Mouse (Mus musculus) liver, embryonic 14.5 days (tissue): Measurements from ENCODE around the gene Trem3.

Source experiments
- CTCF ChIP-seq: IDR thresholded peaks from 2 replicates; pipeline ENCODE4 v1.5.1; 2016; ENCODE audit warnings: antibody characterized with exemption, low read depth, control low read depth
- EP300 ChIP-seq: IDR thresholded peaks from 2 replicates; pipeline ENCODE4 v1.6.1; 2016; ENCODE audit warnings: antibody characterized with exemption, low read depth

DNA sequence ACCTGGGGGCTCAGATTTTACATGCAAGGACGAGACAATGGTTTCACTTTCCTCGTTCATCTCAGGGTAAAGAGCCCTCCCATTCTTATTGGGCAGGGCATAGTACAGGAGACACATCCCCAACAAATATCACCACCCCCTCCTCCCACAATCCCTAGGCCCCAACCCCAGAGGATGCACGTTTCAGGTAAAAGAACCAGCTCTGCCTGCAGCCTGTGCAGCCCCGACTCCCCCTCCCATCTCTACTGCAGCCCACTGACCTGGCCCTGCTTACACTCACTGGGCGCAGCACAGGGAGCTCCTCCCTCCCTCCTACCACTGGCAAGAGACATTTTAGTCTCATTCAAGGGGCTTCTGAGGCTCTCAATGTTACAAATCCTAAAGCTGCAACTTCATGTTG is 34.1 kb upstream of the Trem3 start:
- no peak for TF ChIP-seq EP300
- TF ChIP-seq CTCF: no peak
